Mouse (Mus musculus) hindbrain, embryonic 10.5 days (tissue): ENCODE data around the gene Rpl18a. TPM values are rescaled to one million over a fixed set of nuclear protein-coding genes. Genes with fewer than 3 reads are reported as not detected.

ENCODE experiments used
- DNase-seq: peaks from one replicate; pipeline ENCODE4 v3.0.0-alpha.2; 2017; ENCODE audit warnings: low spot score
- H3K27ac ChIP-seq: fragments of 300-500 bp; sonication (generic); 2 replicates; pipeline ENCODE4 v1.5.1; 2016; ENCODE audit warnings: mild to moderate bottlenecking, moderate library complexity
- H3K27me3 ChIP-seq: fragments of 300-500 bp; sonication (generic); 2 replicates; pipeline ENCODE4 v1.6.1; 2016; ENCODE audit warnings: mild to moderate bottlenecking; ENCODE audit not compliant: poor library complexity, insufficient read depth, severe bottlenecking
- H3K36me3 ChIP-seq: fragments of 300-500 bp; sonication (generic); 2 replicates; pipeline ENCODE4 v1.6.1; 2016; ENCODE audit warnings: mild to moderate bottlenecking, moderate library complexity
- H3K4me1 ChIP-seq: fragments of 300-500 bp; sonication (generic); replicated peaks from 2 replicates; pipeline ENCODE4 v1.6.1; 2016; ENCODE audit warnings: mild to moderate bottlenecking
- H3K4me3 ChIP-seq: fragments of 300-500 bp; sonication (generic); 2 replicates; pipeline ENCODE4 v1.5.1; 2016; ENCODE audit warnings: mild to moderate bottlenecking, moderate library complexity
- H3K9me3 ChIP-seq: fragments of 300-500 bp; sonication (generic); 2 replicates; pipeline ENCODE4 v1.6.1; 2016; ENCODE audit warnings: mild to moderate bottlenecking, moderate library complexity
- WGBS: fragments of 180-500 bp; shearing (Covaris S2); methylation state at CpG from one replicate; pipeline ENCODE4 v1.1.7; 2016; 5-methylcytosine and 5-hydroxymethylcytosine counted together
- microRNA counts: library from miRNA; unstranded; fragments of <30 nt; microRNA quantifications from one replicate; lab custom pipeline; 2017
- polyA plus RNA-seq: library from polyadenylated mRNA; unstranded; fragments of >200 nt; fragmentation: Nextera tagmentation; extraction: Ambion mirVana; gene quantifications from 2 replicates; pipeline ENCODE4 v1.2.1, GENCODE M21; 2016

Gene Rpl18a
- polyA plus RNA-seq, 1 experiment from 2014 or later: 3,443 TPM

GRCm38 (mm10) chr8:70845108-70845507, 52.1 kb downstream of the Rpl18a start:
- DNase-seq: no peak
- no peaks in the 10 kb centered on the region for H3K9me3 ChIP-seq
- H3K27me3 ChIP-seq: peaks cover 45% of the 10 kb centered on the region
- H3K27ac ChIP-seq: no peak overlapping the region
- no peaks in the 10 kb centered on the region for H3K36me3 ChIP-seq
- no peak overlapping the region for H3K4me3 ChIP-seq
- peaks cover 39% of the 10 kb centered on the region for H3K4me1 ChIP-seq
- 46% methylated on average over 5 of the region's 5 CpGs for WGBS

MicroRNAs encoded within 50 kb of the gene (microRNA counts, 519-probe panel; counts per million panel counts)
- 1,255 counts per million, percentile 77 among the panel's probes with 10 or more counts for microRNA mmu-miR-1969 (lab: Ali Mortazavi, UCI)

Other genes with a start within 250 kb of the Rpl18a start
- 87.4 and 141 TPM in 2 replicates for gene Pgpep1, start 237.0 kb downstream of the Rpl18a start, polyA plus RNA-seq
- gene Lsm4, start 224.2 kb downstream of the Rpl18a start, polyA plus RNA-seq: 344 and 354 TPM in 2 replicates
- gene Jund, start 198.5 kb downstream of the Rpl18a start, polyA plus RNA-seq: 64.6 and 128 TPM in 2 replicates
- gene Iqcn, start 194.0 kb downstream of the Rpl18a start, polyA plus RNA-seq: 0.07 TPM in 1 of 2 replicates, not detected in the other
- not detected in 2 replicates for gene Gm3336, start 178.9 kb downstream of the Rpl18a start, polyA plus RNA-seq
- 0.63 and 0.69 TPM in 2 replicates for gene Pde4c, start 173.7 kb downstream of the Rpl18a start, polyA plus RNA-seq
- gene Rab3a, start 142.7 kb downstream of the Rpl18a start, polyA plus RNA-seq: 24.8 and 70.3 TPM in 2 replicates
- 35.0 and 40.6 TPM in 2 replicates for gene Mpv17l2, start 136.5 kb downstream of the Rpl18a start, polyA plus RNA-seq
- gene Pik3r2, start 120.7 kb downstream of the Rpl18a start, polyA plus RNA-seq: 73.4 and 82.1 TPM in 2 replicates
- 11.4 and 18.2 TPM in 2 replicates for gene Mast3, start 92.4 kb downstream of the Rpl18a start, polyA plus RNA-seq
- 0.05 TPM in 1 of 2 replicates, not detected in the other for gene Il12rb1, start 89.0 kb downstream of the Rpl18a start, polyA plus RNA-seq
- gene Arrdc2, start 57.7 kb downstream of the Rpl18a start, polyA plus RNA-seq: 7.3 and 8.7 TPM in 2 replicates
- 6.2 and 19.3 TPM in 2 replicates for gene Kcnn1, start 34.2 kb downstream of the Rpl18a start, polyA plus RNA-seq
- gene Ccdc124, start 23.5 kb downstream of the Rpl18a start, polyA plus RNA-seq: 172 and 182 TPM in 2 replicates
- gene Slc5a5, start 4.7 kb downstream of the Rpl18a start, polyA plus RNA-seq: 0.39 and 0.59 TPM in 2 replicates
- gene Map1s, start 8.5 kb upstream of the Rpl18a start, polyA plus RNA-seq: 66.6 and 74.5 TPM in 2 replicates